Mouse (Mus musculus) CD4-positive, CD25-positive, alpha-beta regulatory T cell, adult 2 months (primary cell): ENCODE results near the gene Galnt14.
A peak's percentile ranks its signal among the peaks of the same experiment; 100 is the strongest.

Experiments used
- DNase-seq: peaks from one replicate; pipeline ENCODE4 v3.0.0-alpha.2; 2012; ENCODE audit warnings: low read depth, low spot score

Galnt14 gene

GRCm38 (mm10) chr17:73710042-73710911, at the start of gene Galnt14:
TSS of gene Galnt14 (minus strand) at chr17:73710453.
- DNase-seq: peak; percentile 50

GRCm38 (mm10) chr17:73743681-73744311, 33.5 kb upstream of the Galnt14 start:
- DNase-seq: peak; percentile 91

DNA sequence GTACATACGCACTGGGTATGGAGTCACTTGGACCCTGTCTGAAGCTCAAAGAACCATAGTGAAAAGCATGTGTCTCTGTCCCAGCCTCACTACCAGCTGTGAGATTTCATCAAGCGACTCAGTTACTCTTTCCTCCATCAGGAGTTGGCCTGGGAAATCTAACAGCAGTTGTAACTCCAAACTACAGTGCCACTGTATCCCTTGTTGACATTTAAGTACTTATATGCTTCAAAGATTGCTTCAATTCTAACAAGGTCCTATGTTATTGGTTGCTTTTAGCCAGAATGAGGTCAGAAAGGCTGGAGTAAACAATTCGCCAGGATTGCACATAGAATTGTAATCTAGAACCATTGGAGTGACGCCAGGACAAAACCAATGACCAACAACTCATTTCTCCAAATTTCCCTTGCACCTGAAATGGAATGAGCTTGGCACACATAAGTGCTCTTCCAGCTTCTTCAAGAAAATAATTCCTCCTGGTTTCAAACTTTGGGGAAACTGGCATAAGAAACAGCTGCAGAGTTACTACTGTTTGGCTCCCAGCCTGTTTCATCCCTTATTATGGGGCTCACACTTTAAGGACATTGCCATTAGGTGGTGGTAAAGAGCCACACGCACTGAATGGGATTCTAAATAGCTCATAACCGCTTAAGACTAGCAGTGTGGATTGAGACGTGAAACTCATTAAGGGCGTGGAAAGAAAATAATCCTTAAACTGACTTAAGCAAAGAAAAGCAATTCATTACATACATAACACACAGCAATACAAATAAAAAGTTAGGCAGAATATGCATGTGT, 13.8 kb upstream of the Galnt14 start:
- DNase-seq: peak; percentile 53

- no peak for DNase-seq
These were observed 8.9 kb upstream of the Galnt14 start for GRCm38 (mm10) chr17:73719021-73719748.

DNA sequence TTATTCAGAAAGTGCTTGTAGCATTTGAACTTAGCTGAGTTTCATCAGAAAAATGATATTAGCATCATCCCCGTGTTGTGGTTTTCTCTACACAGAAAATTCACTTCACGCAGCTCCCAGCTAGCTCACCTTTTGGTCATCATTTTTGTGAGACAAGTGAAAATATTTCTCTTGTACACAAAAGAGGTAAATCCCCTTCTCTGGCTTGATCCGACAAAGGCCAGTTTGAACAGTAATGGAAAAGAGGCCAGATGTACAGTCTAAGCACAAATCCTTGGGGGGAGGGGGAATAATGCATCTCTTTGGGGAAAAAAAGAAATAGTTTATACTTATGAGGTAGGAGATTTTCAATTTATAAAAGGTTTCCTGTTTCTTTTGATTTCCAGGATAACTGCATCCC, 6.4 kb upstream of the Galnt14 start:
- DNase-seq: no peak

DNA sequence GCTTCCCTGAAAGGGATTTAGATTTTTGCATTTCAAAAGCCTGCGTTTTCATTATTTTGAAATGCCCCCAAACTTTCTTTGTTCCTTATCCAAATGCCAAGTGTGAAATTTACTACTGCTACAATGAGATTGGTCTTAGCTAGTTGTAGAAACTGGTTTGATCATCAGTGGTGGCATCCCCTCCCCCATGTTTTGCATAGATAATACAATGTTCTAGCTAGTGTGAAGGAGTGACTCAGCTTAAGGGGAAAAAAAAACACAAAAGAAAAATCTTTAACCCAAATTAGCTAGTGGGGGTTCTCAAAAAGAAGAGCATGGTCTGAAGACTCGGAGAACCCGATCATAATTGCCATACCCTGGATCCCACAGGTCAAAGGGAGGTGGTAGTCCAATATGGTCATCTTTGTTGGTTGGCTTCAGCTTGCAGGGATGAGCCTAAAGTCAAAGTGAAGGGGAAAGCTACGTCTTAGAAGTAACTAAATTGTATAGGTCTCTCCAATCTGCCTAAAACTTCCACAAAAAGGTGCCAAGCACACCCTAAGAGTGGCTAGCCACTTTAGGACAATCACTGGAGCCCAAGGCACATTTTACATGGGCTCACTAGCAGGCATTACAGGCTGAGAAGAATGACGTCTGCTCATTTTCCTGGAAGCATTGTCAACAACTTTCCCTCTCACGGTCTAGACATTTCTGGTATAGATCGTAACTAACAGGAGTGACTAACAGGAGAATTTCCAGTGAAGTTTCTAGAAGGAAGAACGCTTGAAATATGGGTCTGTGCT, 4.4 kb upstream of the Galnt14 start:
- DNase-seq: no peak

DNA sequence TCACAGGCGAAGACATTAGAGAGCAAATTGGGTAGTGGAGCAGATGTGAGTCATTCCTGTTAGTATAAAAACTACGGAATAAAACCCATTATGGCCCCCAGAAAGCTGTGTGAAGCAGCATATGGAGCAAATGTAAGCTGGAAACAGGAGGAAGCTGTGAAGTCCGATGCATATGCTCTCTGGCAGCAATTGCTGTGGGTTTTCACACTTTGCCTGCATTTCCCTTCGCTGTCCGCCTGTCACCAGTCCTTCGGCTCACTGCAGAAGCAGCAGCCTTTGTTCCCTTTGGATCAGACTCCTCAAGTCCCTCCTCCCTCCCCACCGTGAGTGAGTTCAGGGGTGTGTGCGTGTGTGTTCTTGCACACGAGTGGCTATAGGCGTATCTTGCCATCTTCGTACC, 3.1 kb upstream of the Galnt14 start:
- DNase-seq: no peak

GRCm38 (mm10) chr17:73711919-73712318, 1.7 kb upstream of the Galnt14 start:
- no peak for DNase-seq

DNA sequence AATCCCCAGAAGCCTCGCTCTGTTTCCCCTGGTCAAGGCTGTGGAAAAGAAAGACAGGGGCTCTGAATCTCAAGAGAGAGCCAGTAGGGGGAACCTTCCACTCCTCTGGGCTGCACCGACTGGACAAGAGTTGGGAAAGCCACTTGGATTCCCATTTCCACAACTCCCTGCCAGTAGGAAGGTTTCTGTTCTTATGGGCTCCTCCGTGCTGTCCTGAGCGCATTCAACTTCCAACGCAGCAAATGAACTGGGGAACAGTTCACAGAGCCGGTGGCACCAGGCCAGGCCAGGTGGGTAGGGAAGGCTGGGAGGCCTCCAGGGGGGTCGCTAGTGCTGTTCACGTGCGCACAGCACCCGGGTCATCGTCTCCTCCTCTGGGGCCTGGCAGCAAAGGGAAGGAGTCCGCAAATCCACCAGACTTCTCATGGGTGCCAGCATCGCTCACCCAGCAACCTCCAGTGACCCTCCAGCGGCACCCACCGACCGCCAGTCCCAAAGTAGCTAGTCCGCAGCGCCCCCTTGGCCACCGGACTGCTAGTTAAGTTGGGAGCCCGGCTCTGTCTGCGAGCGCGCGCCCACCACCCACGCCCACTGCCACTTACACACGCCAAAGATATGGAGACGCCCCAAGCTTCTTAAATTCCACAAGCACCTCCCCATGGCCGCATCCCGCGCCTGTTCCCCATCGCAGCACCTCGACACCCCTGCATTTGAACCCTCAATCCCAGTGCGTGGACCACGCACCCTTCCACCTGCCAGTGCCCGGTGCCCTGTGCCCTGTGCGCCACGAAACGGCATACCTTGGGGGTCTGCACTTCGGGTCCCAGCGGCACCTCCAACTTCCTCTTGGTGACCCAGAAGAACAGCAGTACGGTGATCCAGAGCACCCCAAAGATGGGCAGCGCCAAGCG, 867 bp downstream of the Galnt14 start:
- DNase-seq: peak; percentile 1

GRCm38 (mm10) chr17:73708451-73708850, 1.8 kb downstream of the Galnt14 start:
- DNase-seq: no peak

DNA sequence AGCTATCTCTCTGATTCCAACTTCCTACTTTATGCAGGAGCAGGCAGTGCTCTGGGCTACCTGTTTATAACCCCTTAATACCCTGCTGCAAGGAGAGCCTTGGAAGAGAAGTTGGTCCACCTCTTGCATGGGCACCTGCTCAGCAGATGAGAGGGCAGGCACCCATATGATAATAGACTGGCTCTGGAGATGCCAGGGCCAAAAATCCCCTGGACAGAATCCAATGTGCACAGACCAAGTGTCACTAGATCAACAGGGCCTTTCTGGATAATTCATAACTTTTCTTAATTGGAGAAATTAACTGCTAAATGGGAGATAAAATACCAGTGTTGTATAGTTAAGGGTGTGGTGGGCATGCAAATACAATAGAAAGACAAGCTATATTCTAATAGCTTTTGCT, 6.7 kb downstream of the Galnt14 start:
- no peak for DNase-seq

DNA sequence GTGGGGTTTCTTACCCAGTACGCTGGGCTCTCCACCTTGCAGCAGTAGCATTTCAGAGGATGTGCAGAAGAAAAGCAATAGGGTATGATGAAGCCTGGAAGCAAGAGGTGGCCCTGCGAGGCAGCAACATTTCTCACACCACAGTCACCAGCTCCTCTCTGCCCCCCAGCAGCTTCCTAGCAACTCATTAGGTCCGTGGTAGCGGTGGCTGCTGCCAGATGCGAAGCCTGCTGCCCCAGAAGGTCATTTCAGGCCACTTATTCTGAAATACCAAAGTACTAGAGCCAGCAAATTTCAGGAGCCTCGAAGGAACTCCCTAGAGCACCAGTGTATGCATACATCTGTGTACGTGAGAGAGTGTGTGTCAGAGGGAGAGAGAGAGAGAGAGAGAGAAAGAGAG, 9.2 kb downstream of the Galnt14 start:
- no peak for DNase-seq

GRCm38 (mm10) chr17:73699881-73700280, 10.4 kb downstream of the Galnt14 start:
- no peak for DNase-seq

- DNase-seq: no peak
These were observed 15.9 kb downstream of the Galnt14 start for GRCm38 (mm10) chr17:73694206-73694952.

- DNase-seq: no peak
These were observed 22.0 kb downstream of the Galnt14 start for GRCm38 (mm10) chr17:73688261-73688660.

DNA sequence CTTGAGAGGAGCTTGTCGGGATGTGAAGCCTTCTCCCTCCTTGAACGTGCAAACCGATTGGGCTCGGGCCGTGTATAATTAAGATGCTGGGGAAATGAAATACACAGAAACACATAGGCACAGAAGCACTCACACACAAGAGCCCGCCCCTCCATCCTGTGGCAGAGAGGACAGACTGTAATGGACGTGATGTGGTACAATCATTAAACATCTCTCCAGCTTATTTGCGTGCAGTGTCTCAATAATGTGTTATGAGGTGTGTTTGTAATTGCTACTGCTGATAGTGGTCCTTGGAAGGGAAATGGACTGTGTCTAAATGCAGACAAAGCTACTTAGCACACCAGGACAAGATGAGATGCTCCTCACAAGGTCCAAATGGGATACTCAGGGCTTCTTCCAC, 24.0 kb downstream of the Galnt14 start:
- DNase-seq: no peak

DNA sequence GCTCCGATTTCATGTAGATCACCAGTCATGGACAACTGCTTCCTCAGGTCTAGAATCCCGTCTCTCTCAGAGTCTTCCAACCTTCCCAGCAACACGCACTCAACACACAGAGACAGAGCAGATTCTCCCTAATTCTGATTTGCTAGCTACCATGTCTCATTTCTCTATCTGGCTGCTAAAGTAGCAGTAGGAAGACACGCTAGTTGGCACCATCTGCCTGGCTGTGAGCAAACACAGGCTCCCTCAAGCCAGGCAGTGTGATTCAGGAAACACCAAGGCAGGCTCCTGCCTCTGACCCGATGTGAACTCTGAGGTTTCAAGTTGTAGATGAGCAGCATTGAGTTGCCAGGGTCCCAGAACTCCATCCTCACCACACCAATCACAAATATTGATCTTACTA, 25.5 kb downstream of the Galnt14 start:
- no peak for DNase-seq

GRCm38 (mm10) chr17:73671921-73672320, 38.3 kb downstream of the Galnt14 start:
- no peak for DNase-seq

DNA sequence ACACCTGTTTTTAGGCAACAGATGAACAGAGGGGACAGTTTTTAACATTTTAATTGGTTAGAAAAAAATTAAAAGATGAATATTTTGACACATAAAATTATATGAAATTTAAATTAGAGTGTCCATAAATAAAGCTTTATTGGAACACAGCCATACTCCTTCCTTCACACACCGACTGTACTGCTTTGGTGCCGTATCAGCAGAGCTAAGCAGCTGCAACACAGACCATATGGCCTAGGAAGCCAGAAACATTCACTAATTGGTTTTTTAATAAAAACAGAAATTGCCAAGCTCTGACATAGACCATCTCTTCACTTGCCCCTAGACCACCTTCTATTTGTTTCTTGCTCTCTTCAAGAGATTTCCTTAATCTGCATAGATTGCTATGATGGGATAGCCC, 40.2 kb downstream of the Galnt14 start:
- no peak for DNase-seq
